Mouse (Mus musculus): Measurements from ENCODE around the gene Ube2e2. TPM values are rescaled to one million over a fixed set of nuclear protein-coding genes. Genes with fewer than 3 reads are reported as not detected.

The Ube2e2 gene
- total and polyA plus RNA-seq, 3 experiments: not detected

GRCm38 (mm10) chr14:18826753-18827152 is 67.3 kb downstream of the Ube2e2 start:
- H3K9me3 ChIP-seq (replicated peaks; ENCODE audit: low read length): peaks cover 10% of the 10 kb centered on the region
- H3K36me3 ChIP-seq (replicated peaks in 1 of 2; ENCODE audit: control insufficient read depth in 1 of 2, insufficient read depth in 1 of 2, low read length in 1 of 2): no peaks in the 10 kb centered on the region
- H3K4me3 ChIP-seq (replicated peaks in 1 of 3; ENCODE audit: low read depth in 2 of 3, low read length in 2 of 3, poor library complexity in 1 of 3): no peak overlapping the region
- no peak overlapping the region for H3K4me2 ChIP-seq (ENCODE audit: insufficient read depth, low read depth, poor library complexity, severe bottlenecking)
- H3K27ac ChIP-seq (ENCODE audit: insufficient read depth, low read depth): no peak overlapping the region
- no peak for DNase-seq (ENCODE audit: extremely low read depth)
- H3K27me3 ChIP-seq (replicated peaks): no peaks in the 10 kb centered on the region
- in situ Hi-C loops (cut with MboI; ENCODE audit: low pct_ligation_motif_present, low pct_unique_long_range_greater_than_20kb, low sequenced_read_pairs): no loop called here
- no peak overlapping the region for H3K9ac ChIP-seq (ENCODE audit: insufficient read depth, low read depth)
- H3K79me2 ChIP-seq (replicated peaks; ENCODE audit: control insufficient read depth, extremely low read depth, insufficient read depth, poor library complexity, severe bottlenecking): no peaks in the 10 kb centered on the region
- TF ChIP-seq SIN3A (IDR thresholded peaks at IDR 0.05; ENCODE audit: low read length): no peak
- no peak for TF ChIP-seq ZKSCAN1 (IDR thresholded peaks at IDR 0.05; ENCODE audit: borderline replicate concordance, low read depth, low read length)
- no peak for TF ChIP-seq CHD1 (IDR thresholded peaks at IDR 0.05; ENCODE audit: low read depth, low read length)
- no peak for TF ChIP-seq HCFC1 (IDR thresholded peaks at IDR 0.05; ENCODE audit: low read depth, low read length)
- no peak for TF ChIP-seq POLR2A (IDR thresholded peaks at IDR 0.05; ENCODE audit: low read depth, low read length)
- TF ChIP-seq SMC3 (IDR thresholded peaks at IDR 0.05; ENCODE audit: low read depth, low read length): no peak
- no peak for TF ChIP-seq JUN (IDR thresholded peaks at IDR 0.05; ENCODE audit: insufficient read depth, low read depth, low read length)
- no peak for TF ChIP-seq EP300 (IDR thresholded peaks at IDR 0.05; ENCODE audit: low read length)
- no peak for TF ChIP-seq KAT2A (IDR thresholded peaks at IDR 0.05; ENCODE audit: insufficient replicate concordance, low read length)
- no peak for TF ChIP-seq PAX5 (IDR thresholded peaks at IDR 0.05; ENCODE audit: low read length)
- TF ChIP-seq GABPA (IDR thresholded peaks at IDR 0.05; ENCODE audit: insufficient replicate concordance, low read depth, low read length): no peak
- dilution Hi-C loops (cut with MboI; ENCODE audit: extremely low pct_ligation_motif_present, extremely low pct_unique_long_range_greater_than_20kb, low sequenced_read_pairs): no loop called here
- H3K4me1 ChIP-seq (ENCODE audit: control insufficient read depth in 1 of 2, insufficient read depth in 2 of 2): no peaks in the 10 kb centered on the region

- H3K4me2 ChIP-seq (ENCODE audit: insufficient read depth, low read depth, poor library complexity, severe bottlenecking): no peak overlapping the region
- H3K27ac ChIP-seq (ENCODE audit: insufficient read depth, low read depth): no peak overlapping the region
- no peaks in the 10 kb centered on the region for H3K36me3 ChIP-seq (replicated peaks in 1 of 2; ENCODE audit: control insufficient read depth in 1 of 2, insufficient read depth in 1 of 2, low read length in 1 of 2)
- H3K4me3 ChIP-seq (replicated peaks in 1 of 3; ENCODE audit: low read depth in 2 of 3, low read length in 2 of 3, poor library complexity in 1 of 3): no peak overlapping the region
- peak; percentile 21 for DNase-seq (ENCODE audit: extremely low read depth)
- TF ChIP-seq CTCF (conservative IDR thresholded peaks at IDR 0.05 in 1 of 2, IDR thresholded peaks at IDR 0.05 in 1 of 2; ENCODE audit: low read depth in 2 of 2, low read length in 2 of 2): no peak
- no peak for TF ChIP-seq TCF12 (IDR thresholded peaks at IDR 0.05; ENCODE audit: low read depth, low read length)
- TF ChIP-seq RCOR1 (conservative IDR thresholded peaks at IDR 0.05; ENCODE audit: low read depth, low read length): no peak
- no peak for TF ChIP-seq ZKSCAN1 (IDR thresholded peaks at IDR 0.05; ENCODE audit: borderline replicate concordance, low read depth, low read length)
- TF ChIP-seq MAFK (IDR thresholded peaks at IDR 0.05; ENCODE audit: insufficient replicate concordance, low read length): no peak
- no peak for TF ChIP-seq MAZ (IDR thresholded peaks at IDR 0.05; ENCODE audit: low read depth, low read length)
- dilution Hi-C loops (cut with MboI; ENCODE audit: extremely low pct_ligation_motif_present, extremely low pct_unique_long_range_greater_than_20kb, low sequenced_read_pairs): no loop called here
- no peak overlapping the region for H3K9ac ChIP-seq (ENCODE audit: insufficient read depth, low read depth)
- no peaks in the 10 kb centered on the region for H3K79me2 ChIP-seq (replicated peaks; ENCODE audit: control insufficient read depth, extremely low read depth, insufficient read depth, poor library complexity, severe bottlenecking)
- peaks cover 0 to 17% of the 10 kb centered on the region in 2 experiments; a peak in 2 of 4 replicates for H3K4me1 ChIP-seq (ENCODE audit: control insufficient read depth in 1 of 2, insufficient read depth in 2 of 2)
- in situ Hi-C loops (cut with MboI; ENCODE audit: low pct_ligation_motif_present, low pct_unique_long_range_greater_than_20kb, low sequenced_read_pairs): no loop called here
- no peaks in the 10 kb centered on the region for H3K9me3 ChIP-seq (replicated peaks; ENCODE audit: low read length)
- no peaks in the 10 kb centered on the region for H3K27me3 ChIP-seq (replicated peaks)
These were observed 73.4 kb downstream of the Ube2e2 start for GRCm38 (mm10) chr14:18820713-18821112.

Data from CH12.LX (cell line).